Mouse (Mus musculus): ENCODE data around the gene Rtn4.
A peak's percentile ranks its signal among the peaks of the same experiment; 100 is the strongest.
"Not testable (repeated sequence)": the region's sequence is repeated elsewhere in the genome, so short reads cannot be mapped to it uniquely, and the experiment has no call there.

Gene Rtn4

GRCm38 (mm10) chr11:29714114-29714513 lies 21.4 kb downstream of the Rtn4 start:
- DNase-seq (ENCODE audit: low read depth, low spot score), result no peak

GRCm38 (mm10) chr11:29714789-29715188 lies 22.0 kb downstream of the Rtn4 start:
- DNase-seq (ENCODE audit: low read depth, low spot score), result no peak

GRCm38 (mm10) chr11:29715499-29715898 lies 22.8 kb downstream of the Rtn4 start:
- no peak for DNase-seq (ENCODE audit: low read depth, low spot score)

- peak; percentile 64 for DNase-seq (ENCODE audit: low read depth, low spot score)
Observed at GRCm38 (mm10) chr11:29718541-29718940, 25.8 kb downstream of the Rtn4 start.

- no peak for DNase-seq (ENCODE audit: low read depth, low spot score)
Observed at GRCm38 (mm10) chr11:29719597-29719996, 26.9 kb downstream of the Rtn4 start.

GRCm38 (mm10) chr11:29724213-29724612 lies 31.5 kb downstream of the Rtn4 start:
- DNase-seq (ENCODE audit: low read depth, low spot score), result no peak

- DNase-seq (ENCODE audit: low read depth, low spot score), result no peak
Observed at GRCm38 (mm10) chr11:29725167-29725566, 32.4 kb downstream of the Rtn4 start.

GRCm38 (mm10) chr11:29725610-29726009 lies 32.9 kb downstream of the Rtn4 start:
- DNase-seq (ENCODE audit: low read depth, low spot score), result no peak

GRCm38 (mm10) chr11:29727901-29728300 lies 35.2 kb downstream of the Rtn4 start:
- DNase-seq (ENCODE audit: low read depth, low spot score), result no peak

- no peak for DNase-seq (ENCODE audit: low read depth, low spot score)
Observed at GRCm38 (mm10) chr11:29739752-29740151, 47.0 kb downstream of the Rtn4 start.

GRCm38 (mm10) chr11:29744760-29745430 lies 52.1 kb downstream of the Rtn4 start:
- DNase-seq (ENCODE audit: low read depth, low spot score), result no peak

GRCm38 (mm10) chr11:29745513-29745912 lies 52.8 kb downstream of the Rtn4 start:
- DNase-seq (ENCODE audit: low read depth, low spot score), result no peak

- no peak for DNase-seq (ENCODE audit: low read depth, low spot score)
Observed at GRCm38 (mm10) chr11:29746203-29746602, 53.5 kb downstream of the Rtn4 start.

- DNase-seq (ENCODE audit: low read depth, low spot score), result no peak
Observed at GRCm38 (mm10) chr11:29747365-29747764, 54.6 kb downstream of the Rtn4 start.

- DNase-seq (ENCODE audit: low read depth, low spot score), result no peak
Observed at GRCm38 (mm10) chr11:29747881-29748280, 55.1 kb downstream of the Rtn4 start.

- no peak for DNase-seq (ENCODE audit: low read depth, low spot score)
Observed at GRCm38 (mm10) chr11:29748750-29749467, 56.2 kb downstream of the Rtn4 start.

GRCm38 (mm10) chr11:29749468-29749829 lies 56.7 kb downstream of the Rtn4 start:
- no peak for DNase-seq (ENCODE audit: low read depth, low spot score)

- no peak for DNase-seq (ENCODE audit: low read depth, low spot score)
Observed at GRCm38 (mm10) chr11:29751013-29751412, 58.3 kb downstream of the Rtn4 start.

GRCm38 (mm10) chr11:29751648-29752611 lies 59.2 kb downstream of the Rtn4 start:
- no peak for DNase-seq (ENCODE audit: low read depth, low spot score)

- not testable (repeated sequence) for DNase-seq (ENCODE audit: low read depth, low spot score)
Observed at GRCm38 (mm10) chr11:29756007-29756406, 63.3 kb downstream of the Rtn4 start.

- no peak for DNase-seq (ENCODE audit: low read depth, low spot score)
Observed at GRCm38 (mm10) chr11:29758617-29759016, 65.9 kb downstream of the Rtn4 start.

- DNase-seq (ENCODE audit: low read depth, low spot score), result no peak
Observed at GRCm38 (mm10) chr11:29761387-29761786, 68.6 kb downstream of the Rtn4 start.

Measured in retina, adult 2 months (tissue).